Mouse (Mus musculus) G1E (cell line): ENCODE results near the gene Ctsl. TPM values are rescaled to one million over a fixed set of nuclear protein-coding genes. Genes with fewer than 3 reads are reported as not detected.
A peak's percentile ranks its signal among the peaks of the same experiment; 100 is the strongest.

Experiments used
- ATAC-seq: 2 replicates; pipeline ENCODE4 v1.8.0; 2016; ENCODE audit warnings: mild to moderate bottlenecking; ENCODE audit not compliant: insufficient number of reproducible peaks, poor library complexity, low FRiP score, severe bottlenecking; ENCODE audit errors: extremely low read depth
- DNase-seq: peaks from one replicate; pipeline ENCODE4 v3.0.0; 2012; ENCODE audit warnings: low spot score
- H3K27me3 ChIP-seq: 2 replicates; pipeline ENCODE4 v1.6.1; 2012; ENCODE audit warnings: mild to moderate bottlenecking, low read length, inconsistent platforms; ENCODE audit not compliant: insufficient read depth
- H3K36me3 ChIP-seq: replicated peaks from 2 replicates; pipeline ENCODE3; 2012; ENCODE audit warnings: mild to moderate bottlenecking, inconsistent platforms
- H3K4me1 ChIP-seq: 2 replicates; pipeline ENCODE4 v1.6.1; 2012; ENCODE audit warnings: low read depth, low read length, inconsistent platforms, mixed read lengths; ENCODE audit not compliant: insufficient read depth
- H3K4me3 ChIP-seq: 2 replicates; pipeline ENCODE4 v1.5.1; 2012; ENCODE audit warnings: low read depth, mild to moderate bottlenecking, inconsistent platforms, low read length, moderate library complexity, mixed read lengths
- H3K9me3 ChIP-seq: replicated peaks from 2 replicates; pipeline ENCODE4 v1.6.1; 2012; ENCODE audit warnings: inconsistent platforms
- CTCF ChIP-seq: IDR thresholded peaks from 2 replicates; pipeline ENCODE4 v1.5.1; 2012; ENCODE audit warnings: low read depth, low read length, inconsistent platforms, mixed read lengths
- GATA1 ChIP-seq: IDR thresholded peaks from 2 replicates; pipeline ENCODE4 v1.6.1; 2012; ENCODE audit warnings: borderline replicate concordance, low read length, inconsistent platforms, mixed read lengths
- GATA2 ChIP-seq: IDR thresholded peaks from 2 replicates; pipeline ENCODE4 v1.6.1; 2012; ENCODE audit warnings: low read depth, low read length, inconsistent platforms, borderline replicate concordance
- POLR2AphosphoS5 ChIP-seq: IDR thresholded peaks from 2 replicates; pipeline ENCODE4 v1.6.1; 2012; ENCODE audit warnings: low read depth, low read length, inconsistent platforms; ENCODE audit not compliant: insufficient replicate concordance
- TAL1 ChIP-seq: conservative IDR thresholded peaks from 2 replicates; pipeline ENCODE4 v1.6.1; 2012; ENCODE audit warnings: low read depth, low read length, inconsistent platforms, mixed read lengths
- polyA plus RNA-seq: library from polyadenylated mRNA; stranded (reverse); fragments of >175 nt; gene quantifications from 2 replicates; pipeline ENCODE4 v1.2.3, GENCODE M21; 2012
- total RNA-seq, 2 experiments: library from RNA; stranded (forward) in 1 of 2; stranded (reverse) in 1 of 2; fragments of 200-1000 nt in 1 of 2; fragments of >200 nt in 1 of 2; fragmentation: Nextera tagmentation in 1 of 2; gene quantifications; 2 replicates each; pipeline ENCODE4 v1.2.3; 2014 to 2017

The Ctsl gene
- total RNA-seq (2014; fragmentation: Nextera tagmentation) (34.8 and 40.0 TPM in 2 replicates), total RNA-seq (2017) (93.2 and 97.1 TPM in 2 replicates), polyA plus RNA-seq (0.38 and 0.45 TPM in 2 replicates)

DNA sequence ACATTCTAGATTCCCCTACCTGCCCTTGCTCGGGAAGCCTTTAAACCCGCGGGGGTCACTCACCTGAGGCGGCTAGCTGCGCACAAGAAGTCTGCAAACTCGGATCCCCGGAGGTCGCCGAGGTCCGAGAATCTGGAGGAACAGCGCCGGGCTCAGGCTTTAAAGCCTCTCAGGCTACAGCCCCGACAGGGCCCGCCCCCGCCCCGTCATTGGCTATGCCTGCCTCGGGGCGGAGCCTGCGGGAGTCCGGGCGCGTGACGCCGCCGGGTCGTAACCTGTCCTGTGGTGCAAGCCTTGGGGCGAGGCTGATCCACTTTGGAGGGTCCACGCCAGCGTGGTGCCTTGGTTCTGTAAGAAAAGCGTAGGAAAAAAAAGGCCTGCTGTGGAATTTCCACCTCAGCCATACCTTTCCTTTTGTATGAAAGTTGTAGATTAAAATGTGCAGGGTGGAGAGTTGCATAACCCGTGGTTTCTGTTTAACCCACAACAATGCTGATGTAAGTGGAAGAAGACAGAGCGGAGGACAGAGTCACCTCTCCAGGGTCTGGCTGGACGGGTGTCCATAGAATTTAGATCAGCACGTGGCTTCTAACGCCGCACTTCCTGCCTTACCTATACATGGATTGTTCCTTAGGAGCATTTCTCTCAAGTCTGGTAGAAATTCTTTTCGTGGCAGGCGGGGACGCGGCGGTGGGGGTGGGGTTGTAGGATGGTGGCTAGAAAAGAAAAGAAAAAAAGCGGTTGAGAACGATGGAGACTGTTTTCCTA is at the start of gene Ctsl:
Gene Ctsl (minus strand): TSS at position 718 of the 768 bp plus-strand sequence.
- Histone ChIP-seq H3K4me3 (peak within 1 kb of the TSS; percentile 76), H3K27me3 (no peaks in the 10 kb centered on the region), H3K36me3 (peaks cover 10% of the 10 kb centered on the region), H3K9me3 (no peaks in the 10 kb centered on the region), H3K4me1 (peaks cover 9% of the 10 kb centered on the region)
- TF ChIP-seq GATA1 = no peak
- no peak for TF ChIP-seq POLR2AphosphoS5
- no peak for TF ChIP-seq TAL1
- no peak for TF ChIP-seq GATA2
- no peak for TF ChIP-seq CTCF
- DNase-seq (peak; percentile 85), ATAC-seq (peak; percentile 97)

DNA sequence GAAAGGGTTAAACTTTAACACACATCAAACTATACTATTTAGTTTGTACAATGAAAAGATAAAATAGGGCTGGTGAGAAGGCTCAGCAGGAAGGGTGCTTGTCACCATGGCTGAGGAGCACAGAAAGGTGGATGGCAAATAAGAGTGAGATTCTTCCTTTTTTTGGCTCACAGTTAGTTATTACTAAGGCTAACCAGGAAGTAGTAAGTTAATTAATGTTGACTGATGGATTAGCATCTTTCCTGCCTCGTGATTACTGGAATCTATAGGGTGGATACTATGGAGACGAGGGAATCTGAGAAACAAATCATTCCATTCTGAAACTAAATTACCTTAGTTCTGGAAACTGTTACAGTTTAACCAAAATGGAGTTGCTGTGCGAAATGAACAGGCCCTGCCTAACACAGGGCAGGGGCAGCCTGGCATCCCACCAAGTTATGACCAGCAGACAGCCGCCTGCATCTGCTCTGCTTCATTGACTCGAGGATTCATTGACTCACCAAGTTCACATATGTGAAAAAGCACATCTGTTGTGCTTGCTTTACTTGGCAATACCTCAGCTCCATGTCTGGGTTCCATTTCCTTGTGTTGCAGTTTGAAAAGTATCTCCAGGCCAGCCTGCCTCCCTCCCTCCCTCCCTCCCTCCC is 46.4 kb upstream of the Ctsl start:
- Histone ChIP-seq H3K4me3 (no peak overlapping the region), H3K9me3 (no peaks in the 10 kb centered on the region), H3K4me1 (no peaks in the 10 kb centered on the region), H3K27me3 (no peaks in the 10 kb centered on the region; the same call in 1 of the 2 replicates), H3K36me3 (no peaks in the 10 kb centered on the region)
- DNase-seq = no peak
- TF ChIP-seq GATA2 (no peak), GATA1 (no peak), CTCF (no peak), TAL1 (no peak), POLR2AphosphoS5 (no peak)
- ATAC-seq = no peak

DNA sequence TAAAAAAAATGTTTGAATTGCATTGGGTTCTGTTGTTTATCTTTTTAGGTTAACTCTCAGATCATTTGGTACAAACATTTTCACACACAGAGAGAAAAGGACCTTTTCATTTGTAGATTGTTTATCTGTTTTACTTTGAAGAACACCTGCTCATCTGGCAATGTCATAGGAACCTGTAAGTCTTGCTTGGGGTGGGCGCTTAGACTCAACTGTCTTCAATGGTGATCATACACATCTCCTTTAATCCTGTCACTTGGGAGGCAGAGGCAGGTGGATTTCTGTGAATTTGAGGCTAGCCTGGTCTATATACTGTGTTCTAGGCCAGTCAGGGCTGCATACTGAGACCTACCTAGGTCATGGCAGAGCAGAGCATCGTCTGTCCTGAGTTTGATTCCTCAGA is 45.0 kb upstream of the Ctsl start:
- TF ChIP-seq GATA2 (no peak), TAL1 (no peak), GATA1 (no peak), POLR2AphosphoS5 (no peak)
- no peaks in the 10 kb centered on the region for H3K9me3 ChIP-seq
- no peaks in the 10 kb centered on the region for H3K4me1 ChIP-seq
- DNase-seq = no peak
- H3K27me3 ChIP-seq = no peaks in the 10 kb centered on the region; the same call in 1 of the 2 replicates
- no peak overlapping the region for H3K4me3 ChIP-seq
- no peaks in the 10 kb centered on the region for H3K36me3 ChIP-seq
- no peak for ATAC-seq

DNA sequence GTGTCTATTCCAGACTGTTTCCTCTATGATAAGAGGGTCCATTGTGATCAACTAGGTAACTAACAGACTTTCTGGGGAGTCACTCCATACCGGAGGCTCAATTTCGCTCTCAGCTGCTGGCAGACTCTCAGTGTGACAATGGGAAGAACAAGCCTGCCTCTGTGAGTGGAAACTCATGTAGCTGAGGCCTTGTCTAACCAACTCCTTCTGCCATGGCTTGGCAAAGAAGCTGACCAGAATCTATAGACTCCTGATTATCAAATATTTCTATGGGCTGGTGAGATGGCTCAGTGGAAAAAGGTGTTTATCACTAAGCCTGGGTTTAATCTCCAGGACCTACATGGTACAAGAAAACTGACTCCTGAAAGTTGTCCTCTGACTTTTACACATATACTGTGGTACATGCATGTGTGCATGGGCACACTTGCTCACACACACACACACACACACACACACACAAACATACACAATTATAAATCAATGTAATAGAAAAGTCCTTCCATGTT is 42.1 kb upstream of the Ctsl start:
- DNase-seq = no peak
- H3K27me3 ChIP-seq = no peaks in the 10 kb centered on the region; the same call in 1 of the 2 replicates
- no peaks in the 10 kb centered on the region for H3K36me3 ChIP-seq
- TF ChIP-seq GATA1 = no peak
- TF ChIP-seq GATA2 = no peak
- no peak for TF ChIP-seq TAL1
- TF ChIP-seq POLR2AphosphoS5 = no peak
- TF ChIP-seq CTCF = no peak
- no peaks in the 10 kb centered on the region for H3K4me1 ChIP-seq
- no peak for ATAC-seq
- no peak overlapping the region for H3K4me3 ChIP-seq
- H3K9me3 ChIP-seq = no peaks in the 10 kb centered on the region

DNA sequence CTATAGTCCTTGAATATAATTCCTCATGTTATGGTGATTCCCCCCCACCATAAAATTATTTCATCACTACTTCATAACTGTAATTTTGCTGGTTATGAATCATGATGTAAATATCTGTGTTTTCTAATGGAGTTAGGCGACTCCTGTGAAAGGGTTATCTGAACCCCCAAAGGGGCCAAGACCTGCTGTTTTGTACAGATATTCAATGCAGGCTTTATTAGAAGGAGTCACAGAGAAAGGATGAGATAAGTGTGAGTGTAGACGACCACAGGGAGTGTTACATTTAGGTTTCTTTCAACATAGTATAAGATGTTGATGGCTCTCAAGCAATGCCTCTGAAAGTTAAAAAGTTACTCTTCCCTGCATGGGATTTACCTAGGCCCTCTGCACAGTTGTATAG is 40.6 kb upstream of the Ctsl start:
- H3K9me3 ChIP-seq = no peaks in the 10 kb centered on the region
- H3K4me1 ChIP-seq = no peaks in the 10 kb centered on the region
- ATAC-seq (no peak), DNase-seq (no peak)
- TF ChIP-seq GATA1 (no peak), CTCF (no peak), POLR2AphosphoS5 (no peak), TAL1 (no peak), GATA2 (no peak)
- no peak overlapping the region for H3K4me3 ChIP-seq
- H3K36me3 ChIP-seq = no peaks in the 10 kb centered on the region
- H3K27me3 ChIP-seq = no peaks in the 10 kb centered on the region

DNA sequence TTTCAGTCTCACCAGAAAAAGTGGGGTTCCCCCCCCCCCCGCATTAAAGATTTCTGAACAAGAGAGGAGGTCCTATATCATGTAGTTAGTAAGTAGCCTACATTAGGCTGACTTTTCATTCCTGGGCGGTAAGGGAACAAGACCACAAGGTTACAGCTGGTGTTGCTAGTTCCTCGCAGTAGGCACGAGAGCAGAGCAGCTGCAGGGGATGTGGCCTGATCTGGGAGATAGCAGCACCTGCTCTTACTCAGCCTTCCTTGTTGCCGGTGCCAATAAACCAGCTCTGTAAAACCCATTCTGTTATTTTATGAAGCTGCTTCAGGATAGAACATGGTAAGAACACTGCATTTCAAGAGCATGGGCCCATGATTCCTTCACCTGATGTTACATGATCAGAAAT is 39.9 kb upstream of the Ctsl start:
- H3K27me3 ChIP-seq = no peaks in the 10 kb centered on the region
- no peak for ATAC-seq

More for the DNA sequence above, 39.9 kb upstream of the Ctsl start:
- Histone ChIP-seq H3K4me1 (no peaks in the 10 kb centered on the region), H3K4me3 (no peak overlapping the region), H3K9me3 (no peaks in the 10 kb centered on the region), H3K36me3 (no peaks in the 10 kb centered on the region)
- DNase-seq = no peak
- TF ChIP-seq GATA1 = no peak
